Mouse (Mus musculus) c-Kit-positive CD71-positive TER-119-positive erythroid progenitor cells, embryonic 14.5 days (primary cell): ENCODE measurements around the gene Fpgs.

ENCODE experiments used
- DNase-seq: peaks from one replicate; pipeline ENCODE4 v3.0.0-alpha.2; 2013; ENCODE audit warnings: low spot score

Gene Fpgs

GRCm38 (mm10) chr2:32639632-32640031, 64.3 kb downstream of the Fpgs start:
- DNase-seq: no peak

DNA sequence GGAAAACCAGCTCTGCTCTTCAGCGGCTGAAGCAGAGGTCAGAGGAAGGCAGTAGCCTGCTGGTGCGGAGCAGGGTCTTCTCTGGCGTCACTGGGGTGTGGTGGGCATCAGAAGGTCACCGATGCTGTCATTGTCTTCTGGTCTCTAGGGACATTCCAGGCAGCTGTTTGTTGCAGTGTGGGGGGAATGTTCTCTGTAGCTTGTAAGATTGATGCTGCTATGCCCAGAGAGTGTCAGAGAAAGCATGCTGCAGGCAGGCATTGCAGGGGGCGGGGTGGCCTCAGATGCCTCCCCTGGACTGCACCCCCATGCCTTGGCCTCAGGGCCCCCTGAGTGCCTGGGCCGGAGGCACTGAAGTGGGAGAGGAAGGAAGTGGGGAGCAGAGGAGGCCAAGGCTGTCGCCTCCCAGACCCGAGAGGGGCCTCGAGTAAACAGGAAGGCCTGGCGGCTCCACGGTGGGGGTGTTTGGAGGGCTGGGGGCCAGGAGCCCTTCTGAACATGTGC, 66.1 kb downstream of the Fpgs start:
- DNase-seq: no peak

DNA sequence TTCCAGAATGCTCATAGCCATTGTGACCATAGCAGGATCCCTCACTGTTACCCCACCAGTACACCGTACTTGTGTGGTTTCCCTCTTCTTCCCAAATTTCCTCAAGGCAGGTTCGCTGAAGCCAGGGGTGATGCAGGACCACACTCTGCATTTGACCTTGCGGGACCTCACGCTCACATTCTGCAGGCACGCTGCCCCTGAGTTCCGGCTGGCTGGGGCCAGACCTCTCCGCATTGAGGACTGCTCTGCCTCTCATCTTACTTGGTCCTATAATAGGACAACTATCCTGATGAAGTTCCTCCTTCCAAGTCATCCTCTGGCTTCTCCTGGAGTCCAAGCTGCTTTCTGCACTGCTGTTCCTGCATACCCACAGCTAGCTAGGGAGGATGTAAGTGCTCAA, 67.3 kb downstream of the Fpgs start:
- DNase-seq: no peak

DNA sequence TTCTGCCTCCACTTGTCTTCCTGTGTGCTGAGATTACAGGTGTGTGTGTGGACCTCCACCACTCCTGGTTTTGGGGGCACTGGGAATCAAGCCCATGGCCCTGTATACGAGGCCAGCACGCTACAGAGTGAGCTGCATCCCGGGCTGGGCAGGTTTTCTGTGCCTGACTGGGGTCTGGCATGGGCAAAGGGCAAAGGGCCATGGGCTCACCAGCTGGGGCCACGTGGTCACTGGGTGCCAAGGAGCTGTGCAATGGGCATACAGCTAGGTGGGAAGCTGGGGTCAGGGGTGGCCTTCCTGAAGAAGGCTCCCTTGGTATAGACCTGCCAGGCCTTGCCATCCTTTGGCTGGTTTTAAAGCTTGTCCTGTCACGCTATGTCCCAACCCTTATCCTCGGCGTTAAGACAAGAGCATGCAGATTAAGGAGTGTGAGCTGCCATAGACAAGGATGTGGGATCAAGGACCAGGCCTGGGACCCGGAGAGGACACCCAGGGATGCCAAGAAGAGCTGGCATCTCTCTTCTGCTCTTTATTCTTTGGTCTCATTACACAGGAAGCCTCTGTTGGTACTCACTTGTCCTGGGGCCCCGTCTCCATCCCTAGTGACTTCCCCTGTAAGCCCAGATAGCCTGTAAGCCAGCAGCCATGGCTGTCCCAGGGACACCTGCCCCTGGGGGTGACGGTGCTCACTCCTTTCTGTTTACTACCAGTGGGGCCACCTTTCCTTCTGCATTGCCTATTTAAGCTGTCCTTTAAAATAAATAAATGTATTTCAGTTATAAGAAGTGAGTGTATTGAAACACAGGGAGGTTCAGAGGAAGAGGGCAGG, 69.5 kb downstream of the Fpgs start:
- no peak for DNase-seq

DNA sequence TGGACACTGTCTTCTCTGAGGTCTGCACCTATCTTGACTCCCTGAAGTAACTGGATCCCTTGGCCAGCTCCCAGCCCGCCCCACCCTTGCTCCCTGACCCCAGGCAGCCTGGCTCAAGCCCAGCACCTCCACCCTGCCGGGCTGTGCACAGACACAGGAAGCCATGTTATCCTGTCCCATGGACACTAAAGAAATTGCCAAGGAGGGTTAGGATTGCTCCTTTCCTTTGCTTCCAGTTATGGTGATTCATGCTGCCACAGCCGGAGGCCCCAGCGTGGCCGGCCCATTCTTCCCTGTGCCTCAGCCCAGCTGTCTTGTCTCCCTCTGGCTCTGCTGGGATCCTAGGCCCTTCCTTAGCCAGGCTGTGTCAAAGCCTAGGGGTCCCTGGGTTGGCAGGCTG, 70.3 kb downstream of the Fpgs start:
- DNase-seq: no peak
